Mouse (Mus musculus): ENCODE results near the gene Casz1.

DNA sequence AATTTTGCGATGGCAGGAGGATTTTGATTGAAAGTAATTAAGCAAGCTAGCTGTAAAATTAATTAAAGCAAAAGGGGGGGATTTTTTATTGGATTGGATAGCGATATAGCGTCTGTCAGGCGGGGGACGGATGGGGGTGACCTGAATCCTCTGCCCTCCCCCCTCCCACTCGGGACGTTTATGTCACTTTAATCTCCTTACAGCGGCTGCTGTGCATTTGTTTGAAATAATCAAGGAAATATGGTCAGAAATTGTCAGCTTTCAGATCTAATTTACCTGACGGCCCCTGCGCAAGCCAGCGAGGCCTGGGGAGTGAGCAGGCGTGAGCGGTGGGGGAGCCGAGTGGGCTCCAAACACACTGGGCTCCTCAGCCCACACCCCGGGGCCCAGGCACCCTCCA lies 111.6 kb downstream of the Casz1 start:
- TF ChIP-seq POLR2A (IDR thresholded peaks at IDR 0.05; ENCODE audit: low read depth, low read length) (no peak), CTCF (conservative IDR thresholded peaks at IDR 0.05; ENCODE audit: insufficient read depth, insufficient read length, low read depth, low read length) (no peak)
